Mouse (Mus musculus) hematopoietic multipotent progenitor cell, adult 10-12 weeks (in vitro differentiated cells): ENCODE measurements around the gene Marf1. TPM values are rescaled to one million over a fixed set of nuclear protein-coding genes. Genes with fewer than 3 reads are reported as not detected.

ENCODE experiments used
- polyA plus RNA-seq: library from polyadenylated mRNA; stranded (reverse); fragments of >175 nt; gene quantifications from 2 replicates; pipeline ENCODE4 v1.2.3, GENCODE M21; 2012; ENCODE audit warnings: low replicate concordance

Marf1 gene
- polyA plus RNA-seq, result 3.9 and 8.3 TPM in 2 replicates

DNA sequence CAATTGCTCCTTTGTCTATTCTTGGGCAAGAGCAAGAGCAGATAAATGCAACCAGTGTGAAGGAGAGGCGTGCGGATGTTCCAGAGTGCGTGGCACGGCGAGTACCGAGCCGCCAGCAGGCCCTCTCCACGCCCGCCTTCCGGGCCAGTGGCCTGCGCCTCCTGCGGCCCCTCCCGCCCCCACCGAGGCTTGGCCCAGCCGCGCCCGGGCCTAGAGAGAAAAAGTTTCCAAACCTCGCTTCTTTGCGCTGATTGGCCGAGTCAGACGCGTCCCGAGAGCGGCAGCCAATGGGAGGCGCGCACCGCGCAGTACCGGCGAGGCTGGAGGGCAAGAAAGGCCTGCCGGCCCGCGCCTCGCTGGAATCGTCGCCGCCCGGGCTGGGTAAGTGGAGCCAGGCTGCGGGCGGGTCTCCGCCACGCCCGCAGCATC lies at the start of gene Marf1, which contains the start of gene Nde1:
Gene Marf1, minus strand, starts transcription at position 364 of the 429 bp plus-strand sequence.
Gene Nde1, plus strand, starts transcription at position 288 of the 429 bp plus-strand sequence.

Other genes with a start within 250 kb of the Marf1 start
- not detected in 2 replicates for gene 2900011O08Rik, start 176.7 kb downstream of the Marf1 start, polyA plus RNA-seq
- not detected in 2 replicates for gene Ifitm7, start 176.5 kb downstream of the Marf1 start, polyA plus RNA-seq
- gene Nde1, start 76 bp downstream of the Marf1 start, polyA plus RNA-seq, result 11.8 and 27.2 TPM in 2 replicates
- gene Myh11, start 128.0 kb upstream of the Marf1 start, polyA plus RNA-seq, result 0.03 and 0.10 TPM in 2 replicates
- gene Fopnl, start 154.1 kb upstream of the Marf1 start, polyA plus RNA-seq, result 6.4 and 9.4 TPM in 2 replicates
- gene Abcc1, start 198.2 kb upstream of the Marf1 start, polyA plus RNA-seq, result 3.1 and 4.4 TPM in 2 replicates